Mouse (Mus musculus): ENCODE measurements around the gene Pde4a. TPM values are rescaled to one million over a fixed set of nuclear protein-coding genes. Genes with fewer than 3 reads are reported as not detected.

The Pde4a gene
- polyA plus RNA-seq, 1 experiment: 23.4 TPM

DNA sequence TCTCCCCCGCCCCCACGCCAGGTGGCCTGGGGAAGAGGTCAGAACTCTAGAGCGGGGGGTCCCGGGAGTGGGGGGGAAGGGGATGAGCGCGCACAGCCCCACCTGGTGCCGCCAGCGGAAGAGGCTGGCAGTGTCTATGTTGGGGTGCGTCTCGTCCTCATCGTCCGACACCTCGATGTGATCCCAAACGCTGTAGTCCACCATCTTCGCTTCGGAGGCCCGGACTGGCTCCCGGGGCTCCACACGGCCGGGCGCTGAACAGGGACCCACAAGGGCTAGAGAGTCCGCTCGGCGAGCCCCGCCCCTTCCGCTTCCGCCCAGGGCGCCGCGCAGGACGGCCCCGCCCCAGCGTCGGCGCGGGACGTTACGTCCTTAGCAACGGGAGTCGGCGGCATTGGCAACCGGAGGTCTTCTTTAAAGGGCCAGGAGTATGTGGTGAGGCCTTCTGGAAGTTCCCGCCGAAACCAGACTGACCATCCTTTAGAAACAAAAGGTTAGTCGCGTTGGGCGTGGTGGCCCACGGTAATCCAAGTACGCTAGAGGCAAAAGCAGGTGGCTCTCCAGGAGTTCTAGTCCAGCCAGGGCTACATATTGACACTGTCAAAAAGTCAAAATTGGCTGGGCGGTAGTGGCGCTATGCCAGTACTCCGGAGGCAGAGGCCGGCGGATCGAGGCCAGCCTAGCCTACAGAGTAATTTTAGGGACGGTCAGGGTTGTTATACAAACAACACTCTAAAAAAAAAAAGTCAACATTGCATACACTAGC, 15.7 kb upstream of the Pde4a start, which contains the start of gene Cdc37:
Cdc37 (minus strand) TSS at position 329 of the 766 bp plus-strand sequence.
- peak; percentile 98 for DNase-seq (ENCODE audit: low read depth)
- TF ChIP-seq CTCF (IDR thresholded peaks at IDR 0.05; ENCODE audit: borderline replicate concordance, extremely low read depth, insufficient read depth, insufficient read length): no peak
- peak; percentile 68; the same call in 1 of the 2 replicates for TF ChIP-seq POLR2A (IDR thresholded peaks at IDR 0.05; ENCODE audit: borderline replicate concordance, extremely low read depth, insufficient read depth, insufficient read length, poor library complexity, severe bottlenecking)

- peak; percentile 79 for TF ChIP-seq CTCF (IDR thresholded peaks at IDR 0.05; ENCODE audit: borderline replicate concordance, extremely low read depth, insufficient read depth, insufficient read length)
- TF ChIP-seq POLR2A (IDR thresholded peaks at IDR 0.05; ENCODE audit: borderline replicate concordance, extremely low read depth, insufficient read depth, insufficient read length, poor library complexity, severe bottlenecking): no peak
- DNase-seq (ENCODE audit: low read depth): peak; percentile 66
These were observed 12.8 kb upstream of the Pde4a start for GRCm38 (mm10) chr9:21152715-21153114.

DNA sequence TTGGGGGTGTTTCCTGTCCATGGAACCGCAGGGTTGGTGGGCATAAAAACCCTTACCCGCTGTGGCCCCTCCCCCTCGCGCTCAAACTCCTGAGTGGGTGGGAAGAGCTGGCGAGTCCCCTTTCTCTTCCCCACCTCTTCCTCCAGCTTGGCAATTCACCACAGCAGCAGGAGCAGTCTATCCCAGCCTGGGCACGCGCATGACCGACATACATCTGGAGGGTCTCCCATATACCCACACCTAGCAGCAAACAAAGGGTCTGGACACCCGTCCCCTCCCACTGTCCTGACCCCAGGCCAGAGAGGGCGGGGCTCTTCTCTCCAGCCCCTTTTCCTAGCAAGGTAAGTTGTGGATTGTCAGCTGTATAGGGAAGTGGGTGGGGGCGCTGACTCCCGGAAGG, 12.2 kb upstream of the Pde4a start:
- DNase-seq (ENCODE audit: low read depth): no peak
- TF ChIP-seq POLR2A (IDR thresholded peaks at IDR 0.05; ENCODE audit: borderline replicate concordance, extremely low read depth, insufficient read depth, insufficient read length, poor library complexity, severe bottlenecking) (no peak), CTCF (IDR thresholded peaks at IDR 0.05; ENCODE audit: borderline replicate concordance, extremely low read depth, insufficient read depth, insufficient read length) (no peak)

DNA sequence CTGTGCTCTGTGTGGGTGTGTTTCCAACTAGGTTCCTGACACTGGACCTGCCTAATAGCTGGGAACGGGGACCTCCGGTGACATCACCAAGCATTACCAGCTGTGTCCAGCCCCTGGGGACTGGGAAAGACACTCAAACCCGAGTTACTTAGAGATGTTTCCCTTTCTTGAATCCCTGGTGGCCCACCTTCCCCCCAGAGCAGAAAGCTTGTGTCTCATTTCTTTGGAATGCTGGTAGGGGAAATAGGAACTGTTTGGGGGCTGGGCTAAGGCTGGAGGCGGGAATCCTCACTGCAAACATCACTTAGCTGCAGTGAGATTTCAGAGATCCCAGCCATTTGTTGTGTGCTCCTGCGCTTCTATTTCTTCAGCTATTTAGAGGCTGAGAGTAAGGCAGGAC, 11.7 kb upstream of the Pde4a start:
- TF ChIP-seq POLR2A (IDR thresholded peaks at IDR 0.05; ENCODE audit: borderline replicate concordance, extremely low read depth, insufficient read depth, insufficient read length, poor library complexity, severe bottlenecking) (no peak), CTCF (IDR thresholded peaks at IDR 0.05; ENCODE audit: borderline replicate concordance, extremely low read depth, insufficient read depth, insufficient read length) (no peak)
- DNase-seq (ENCODE audit: low read depth): no peak

DNA sequence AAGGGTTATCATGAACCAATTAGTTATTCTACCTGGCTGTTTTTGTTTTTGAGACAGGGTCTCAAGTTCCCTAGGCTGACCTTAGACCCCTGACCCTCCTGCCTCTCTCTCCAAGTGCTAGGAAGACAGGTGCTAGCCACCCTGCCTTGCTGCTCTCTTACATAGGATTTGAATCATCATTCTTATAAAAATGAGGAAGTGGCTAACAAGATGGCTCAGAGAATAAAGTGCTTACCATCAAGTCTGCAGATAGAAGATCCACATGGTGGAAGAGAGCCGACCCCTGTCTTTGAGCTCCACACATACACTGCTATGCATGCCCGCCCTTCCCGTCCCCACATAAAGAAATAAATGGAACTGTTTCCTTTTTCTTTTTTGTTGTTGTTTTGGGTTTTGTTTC, 10.7 kb upstream of the Pde4a start:
- DNase-seq (ENCODE audit: low read depth): no peak
- TF ChIP-seq CTCF (IDR thresholded peaks at IDR 0.05; ENCODE audit: borderline replicate concordance, extremely low read depth, insufficient read depth, insufficient read length) (no peak), POLR2A (IDR thresholded peaks at IDR 0.05; ENCODE audit: borderline replicate concordance, extremely low read depth, insufficient read depth, insufficient read length, poor library complexity, severe bottlenecking) (no peak)

DNA sequence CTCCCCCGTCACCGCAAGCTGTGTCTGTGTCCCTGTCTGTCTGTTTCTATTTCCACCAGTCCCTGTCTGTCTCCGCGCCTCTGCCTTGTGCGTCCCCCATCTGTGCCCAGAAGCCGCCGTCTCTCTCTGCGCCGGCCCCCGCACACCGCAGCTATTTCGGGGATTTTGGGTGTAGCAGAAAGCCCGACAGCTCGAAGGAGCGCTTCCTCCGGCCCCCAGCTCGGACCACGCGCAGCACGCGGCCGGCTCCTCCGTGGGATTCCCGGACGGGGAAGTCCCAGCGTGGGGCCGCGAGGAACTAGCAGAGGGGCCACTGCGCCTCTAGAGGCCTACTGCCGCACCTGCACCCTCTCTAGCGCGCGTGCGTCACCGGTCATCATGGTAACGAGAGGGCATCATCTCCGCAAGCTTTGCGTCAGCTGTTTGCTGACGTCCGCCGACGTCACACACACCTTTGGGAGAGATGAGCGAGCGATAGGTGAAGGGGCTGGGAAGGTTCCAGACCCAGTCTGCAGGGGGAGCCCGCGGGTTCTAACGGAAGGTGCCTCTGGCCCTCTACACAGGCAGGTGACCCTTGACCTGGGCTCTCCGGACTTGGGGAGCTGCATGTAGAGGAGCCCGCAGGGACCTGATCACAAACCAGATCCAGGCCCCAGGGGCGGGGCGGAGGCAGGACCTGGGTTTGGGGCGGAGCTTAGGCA, 4.2 kb upstream of the Pde4a start:
- DNase-seq (ENCODE audit: low read depth): peak; percentile 86
- TF ChIP-seq CTCF (IDR thresholded peaks at IDR 0.05; ENCODE audit: borderline replicate concordance, extremely low read depth, insufficient read depth, insufficient read length) (peak; percentile 92), POLR2A (IDR thresholded peaks at IDR 0.05; ENCODE audit: borderline replicate concordance, extremely low read depth, insufficient read depth, insufficient read length, poor library complexity, severe bottlenecking) (0 out of 2 replicates have a peak, but pooled peaks have one; percentile 10)

- no peak for DNase-seq (ENCODE audit: low read depth)
- TF ChIP-seq POLR2A (IDR thresholded peaks at IDR 0.05; ENCODE audit: borderline replicate concordance, extremely low read depth, insufficient read depth, insufficient read length, poor library complexity, severe bottlenecking) (no peak), CTCF (IDR thresholded peaks at IDR 0.05; ENCODE audit: borderline replicate concordance, extremely low read depth, insufficient read depth, insufficient read length) (no peak)
These were observed 2.1 kb upstream of the Pde4a start for GRCm38 (mm10) chr9:21163086-21164050.

- no peak for DNase-seq (ENCODE audit: low read depth)
- TF ChIP-seq POLR2A (IDR thresholded peaks at IDR 0.05; ENCODE audit: borderline replicate concordance, extremely low read depth, insufficient read depth, insufficient read length, poor library complexity, severe bottlenecking) (no peak), CTCF (IDR thresholded peaks at IDR 0.05; ENCODE audit: borderline replicate concordance, extremely low read depth, insufficient read depth, insufficient read length) (no peak)
These were observed 1.4 kb upstream of the Pde4a start for GRCm38 (mm10) chr9:21164072-21164471.

DNA sequence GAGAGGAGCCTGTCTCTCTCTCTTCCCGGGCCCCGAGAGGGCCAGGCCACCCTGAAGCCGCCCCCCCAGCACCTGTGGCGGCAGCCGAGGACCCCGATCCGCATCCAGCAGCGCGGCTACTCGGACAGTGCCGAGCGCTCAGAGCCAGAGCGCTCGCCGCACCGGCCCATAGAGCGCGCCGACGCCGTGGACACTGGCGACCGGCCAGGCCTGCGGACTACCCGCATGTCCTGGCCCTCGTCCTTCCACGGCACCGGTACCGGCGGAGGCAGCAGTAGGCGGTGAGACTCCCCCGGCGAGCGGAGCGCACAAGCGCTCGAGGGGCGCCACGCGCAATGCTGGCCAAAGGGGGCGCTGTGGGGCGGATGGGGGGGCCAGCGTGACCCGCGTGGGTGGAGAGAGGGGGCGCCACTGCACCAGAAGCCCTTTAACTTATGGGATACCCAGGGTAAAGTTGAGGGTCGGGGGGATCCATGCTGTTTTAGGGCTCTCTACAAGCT, 488 bp downstream of the Pde4a start:
- peak; percentile 44; the same call in 1 of the 2 replicates for TF ChIP-seq CTCF (IDR thresholded peaks at IDR 0.05; ENCODE audit: borderline replicate concordance, extremely low read depth, insufficient read depth, insufficient read length)
- TF ChIP-seq POLR2A (IDR thresholded peaks at IDR 0.05; ENCODE audit: borderline replicate concordance, extremely low read depth, insufficient read depth, insufficient read length, poor library complexity, severe bottlenecking): no peak
- DNase-seq (ENCODE audit: low read depth): no peak

DNA sequence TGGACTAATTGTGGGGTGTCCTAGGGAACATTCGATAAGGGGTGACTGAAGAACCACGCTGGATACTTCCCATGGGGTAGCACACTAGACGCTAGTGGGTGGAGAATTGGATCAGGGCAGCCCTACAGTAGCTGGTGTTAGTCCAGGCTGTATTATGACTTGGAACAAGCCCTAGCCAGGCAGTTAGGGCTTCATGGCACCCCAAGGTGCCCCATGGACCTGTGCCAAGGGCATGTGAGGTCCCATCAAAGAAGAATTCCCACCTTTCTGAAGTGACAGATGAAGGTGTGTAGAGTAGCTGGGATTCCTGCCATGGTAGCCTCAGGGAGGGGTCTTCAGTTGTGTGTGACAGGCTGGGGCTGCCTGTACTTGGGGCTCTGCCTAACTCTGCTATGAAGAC, 1.0 kb downstream of the Pde4a start:
- DNase-seq (ENCODE audit: low read depth): no peak
- TF ChIP-seq POLR2A (IDR thresholded peaks at IDR 0.05; ENCODE audit: borderline replicate concordance, extremely low read depth, insufficient read depth, insufficient read length, poor library complexity, severe bottlenecking): no peak
- no peak for TF ChIP-seq CTCF (IDR thresholded peaks at IDR 0.05; ENCODE audit: borderline replicate concordance, extremely low read depth, insufficient read depth, insufficient read length)

Data from brain, embryonic 14.5 days (tissue).